ENCODE assay signal across 8 mouse cellular contexts in genomic region chr7:145242851-145243712, GRCm38 (mm10). TPM values are rescaled to one million over a fixed set of nuclear protein-coding genes. Genes with fewer than 3 reads are reported as not detected.
DNase-seq lines count a peak whose midpoint lies in the region; ATAC-seq lines count a peak whose summit lies in the region.

No protein-coding gene starts in this region.

- H3K27ac ChIP-seq in forebrain, embryonic 14.5 days (ENCODE audit: low read depth, low read length): no peak overlapping the region
- H3K27ac ChIP-seq in lung, embryonic 15.5 days: no peak overlapping the region

- H3K36me3 ChIP-seq in forebrain, embryonic 14.5 days (ENCODE audit: control insufficient read depth, insufficient read depth, low read length): no peaks in the 10 kb centered on the region
- no peaks in the 10 kb centered on the region for H3K36me3 ChIP-seq in lung, embryonic 15.5 days

- H3K4me1 ChIP-seq in forebrain, embryonic 14.5 days (ENCODE audit: control insufficient read depth, insufficient read depth, low read length): no peaks in the 10 kb centered on the region; the same call in 1 of the 2 replicates
- peaks cover 21% of the 10 kb centered on the region for H3K4me1 ChIP-seq in lung, embryonic 15.5 days

- no peak overlapping the region for H3K4me3 ChIP-seq in forebrain, embryonic 14.5 days (ENCODE audit: low read depth, low read length)
- H3K4me3 ChIP-seq in lung, embryonic 15.5 days: no peak overlapping the region

- H3K9ac ChIP-seq in forebrain, embryonic 14.5 days (ENCODE audit: low read length): no peak overlapping the region
- no peak overlapping the region for H3K9ac ChIP-seq in lung, embryonic 15.5 days

- no peak overlapping the region for H3K4me2 ChIP-seq in forebrain, embryonic 14.5 days (ENCODE audit: low read length)
- no peak overlapping the region for H3K4me2 ChIP-seq in lung, embryonic 15.5 days

- DNase-seq in ES-CJ7 (ENCODE audit: low read depth, low spot score): peak; percentile 61
- peak; percentile 82 for DNase-seq in forebrain, embryonic 14.5 days (ENCODE audit: low spot score)
- DNase-seq in heart, postnatal 4 days: peak; percentile 89
- peak; percentile 64 to 76 for DNase-seq in layer of hippocampus, adult 18-20 months (ENCODE audit: low spot score in 2 of 2)
- DNase-seq in retina, adult 2 months (ENCODE audit: low read depth, low spot score): peak; percentile 34
- peak; percentile 80 for DNase-seq in thymus, postnatal 14 days

- 10% methylated on average over 9 of the region's 9 CpGs for WGBS in forebrain, embryonic 14.5 days
- WGBS in lung, embryonic 15.5 days: 14% methylated on average over 9 of the region's 9 CpGs

- no peaks in the 10 kb centered on the region for H3K9me3 ChIP-seq in forebrain, embryonic 14.5 days (replicated peaks; ENCODE audit: control insufficient read depth, low read length)
- no peaks in the 10 kb centered on the region for H3K9me3 ChIP-seq in lung, embryonic 15.5 days

- peak; percentile 67 for ATAC-seq in cerebellum, adult (ENCODE audit: insufficient number of reproducible peaks, low FRiP score, low TSS enrichment)
- peak; percentile 84 for ATAC-seq in forebrain, embryonic 14.5 days
- ATAC-seq in lung, embryonic 15.5 days (ENCODE audit: borderline replicate concordance, extremely low read depth, low FRiP score, low TSS enrichment): peak; percentile 44

- no peaks in the 10 kb centered on the region for H3K27me3 ChIP-seq in forebrain, embryonic 14.5 days (replicated peaks; ENCODE audit: control insufficient read depth, insufficient read depth, low read length)
- no peaks in the 10 kb centered on the region for H3K27me3 ChIP-seq in lung, embryonic 15.5 days

RNA-seq across cellular contexts. Expression of gene 1810010D01Rik, which starts 35.2 kb away (rescaled TPM):
- polyA plus RNA-seq in forebrain, embryonic 14.5 days (2014; fragmentation: Nextera tagmentation; extraction: Ambion mirVana): not detected in 2 replicates
- under 1 TPM in 1 of 2 experiments, not detected in 1; 0.31 TPM for total RNA-seq in heart, postnatal 4 days (2021)
- total RNA-seq in layer of hippocampus, adult 18-20 months (2021): 1 to 10 TPM in 1 of 2 experiments, under 1 TPM in 1; 0.37 to 1.2 TPM
- 0.30 and 0.33 TPM in 2 replicates for polyA plus RNA-seq in lung, embryonic 15.5 days (2015; fragmentation: Nextera tagmentation; extraction: Ambion mirVana)

RNA-seq across cellular contexts. Expression of gene Tpcn2, which starts 40.7 kb away (rescaled TPM):
- polyA plus RNA-seq in forebrain, embryonic 14.5 days (2014; fragmentation: Nextera tagmentation; extraction: Ambion mirVana): 0.46 and 0.86 TPM in 2 replicates
- 1 to 10 TPM; 7.0 to 9.8 TPM for total RNA-seq in heart, postnatal 4 days (2021)
- total RNA-seq in layer of hippocampus, adult 18-20 months (2021): 1 to 10 TPM; 5.8 to 6.4 TPM
- 10.0 and 10.9 TPM in 2 replicates for polyA plus RNA-seq in lung, embryonic 15.5 days (2015; fragmentation: Nextera tagmentation; extraction: Ambion mirVana)

RNA-seq across cellular contexts. Expression of gene Mrgprf, which starts 57.5 kb away (rescaled TPM):
- polyA plus RNA-seq in forebrain, embryonic 14.5 days (2014; fragmentation: Nextera tagmentation; extraction: Ambion mirVana): 2.7 and 3.9 TPM in 2 replicates
- 1 to 10 TPM; 4.2 to 4.9 TPM for total RNA-seq in heart, postnatal 4 days (2021)
- total RNA-seq in layer of hippocampus, adult 18-20 months (2021): under 1 TPM; 0.76 to 0.79 TPM
- polyA plus RNA-seq in lung, embryonic 15.5 days (2015; fragmentation: Nextera tagmentation; extraction: Ambion mirVana): 2.1 TPM in 2 replicates

Comparison
In these comparisons a context has a peak if more than half of its experiments do, and no peak if none do; other contexts are left out.
1. DNase-seq: peak in every context shown above with its lines; median percentile 89 in heart, postnatal 4 days; 82 in forebrain, embryonic 14.5 days; 80 in thymus, postnatal 14 days; 70 in layer of hippocampus, adult 18-20 months; 61 in ES-CJ7; 34 in retina, adult 2 months.